Mouse (Mus musculus): ENCODE measurements around the gene Olfr698. TPM values are rescaled to one million over a fixed set of nuclear protein-coding genes. Genes with fewer than 3 reads are reported as not detected.
"Not testable (repeated sequence)": the region's sequence is repeated elsewhere in the genome, so short reads cannot be mapped to it uniquely, and the experiment has no call there.

Gene Olfr698
- polyA plus RNA-seq, 1 experiment from 2014 or later, result not detected

DNA sequence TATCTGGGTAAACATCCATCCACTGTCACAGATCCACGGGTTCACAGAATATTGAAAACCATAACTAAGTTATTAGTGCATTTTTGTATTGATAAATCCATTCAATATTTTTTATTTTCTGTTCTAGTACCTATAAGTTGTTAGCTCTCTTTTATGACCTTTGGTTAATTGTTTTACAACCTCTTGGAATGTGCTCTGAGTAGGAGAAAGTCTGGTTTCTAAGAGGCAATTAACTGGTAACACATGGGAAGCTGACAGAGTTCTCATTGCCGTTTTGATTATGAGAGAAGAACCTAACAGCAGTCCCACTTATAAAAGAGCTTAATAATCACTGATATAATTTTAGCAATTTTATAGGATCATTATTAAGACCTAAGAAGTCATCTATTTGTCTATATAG lies 21.5 kb downstream of the Olfr698 start:
- no peak for DNase-seq (ENCODE audit: low spot score)
- H3K4me2 ChIP-seq (ENCODE audit: low read depth, low read length), result no peak overlapping the region

DNA sequence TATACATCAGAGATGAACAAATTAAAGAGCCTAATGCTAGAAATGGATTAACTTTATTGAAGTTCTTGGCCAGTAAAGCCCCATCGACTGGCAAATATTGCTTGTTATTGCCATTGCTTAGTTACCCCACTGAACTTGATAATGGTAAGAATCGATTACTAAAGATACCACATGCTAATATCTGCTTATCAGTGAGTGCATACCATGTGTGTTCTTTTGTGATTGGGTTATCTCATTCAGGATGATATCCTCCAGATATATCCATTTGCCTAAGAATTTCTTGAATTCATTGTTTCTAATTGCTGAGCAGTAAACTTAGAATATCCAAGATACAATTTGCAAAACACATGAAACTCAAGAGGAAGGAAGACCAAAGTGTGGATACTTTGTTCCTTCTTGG lies 29.5 kb downstream of the Olfr698 start:
- not testable (repeated sequence) for H3K27ac ChIP-seq (replicated peaks; ENCODE audit: low read depth, low read length); DNase-seq (ENCODE audit: low spot score); H3K4me2 ChIP-seq (ENCODE audit: low read depth, low read length); H3K27me3 ChIP-seq (ENCODE audit: control insufficient read depth, insufficient read depth, low read length); H3K4me3 ChIP-seq (ENCODE audit: low read depth, low read length); H3K36me3 ChIP-seq (replicated peaks; ENCODE audit: control insufficient read depth, insufficient read depth, low read depth, low read length); H3K4me1 ChIP-seq (ENCODE audit: control insufficient read depth, insufficient read depth, low read length); ATAC-seq (replicated peaks; ENCODE audit: insufficient number of reproducible peaks, low FRiP score, low TSS enrichment, low read depth); H3K9me3 ChIP-seq (replicated peaks; ENCODE audit: control insufficient read depth, low read length); H3K9ac ChIP-seq (replicated peaks; ENCODE audit: low read length)
- 87% methylated on average over 2 of the region's 2 CpGs for WGBS

More for the DNA sequence above, 21.5 kb downstream of the Olfr698 start:
- H3K27ac ChIP-seq (replicated peaks; ENCODE audit: low read depth, low read length), result no peak overlapping the region
- ATAC-seq (replicated peaks; ENCODE audit: insufficient number of reproducible peaks, low FRiP score, low TSS enrichment, low read depth), result no peak
- WGBS, result 77% methylated on average over 2 of the region's 2 CpGs
- no peaks in the 10 kb centered on the region for H3K27me3 ChIP-seq (ENCODE audit: control insufficient read depth, insufficient read depth, low read length)
- no peaks in the 10 kb centered on the region for H3K4me1 ChIP-seq (ENCODE audit: control insufficient read depth, insufficient read depth, low read length)
- no peaks in the 10 kb centered on the region for H3K9me3 ChIP-seq (replicated peaks; ENCODE audit: control insufficient read depth, low read length)
- no peak overlapping the region for H3K4me3 ChIP-seq (ENCODE audit: low read depth, low read length)
- no peaks in the 10 kb centered on the region for H3K36me3 ChIP-seq (replicated peaks; ENCODE audit: control insufficient read depth, insufficient read depth, low read depth, low read length)
- no peak overlapping the region for H3K9ac ChIP-seq (replicated peaks; ENCODE audit: low read length)

- no peak within 1 kb of the TSS for H3K27ac ChIP-seq (replicated peaks; ENCODE audit: low read depth, low read length)
- no peaks in the 10 kb centered on the region for H3K36me3 ChIP-seq (replicated peaks; ENCODE audit: control insufficient read depth, insufficient read depth, low read depth, low read length)
- ATAC-seq (replicated peaks; ENCODE audit: insufficient number of reproducible peaks, low FRiP score, low TSS enrichment, low read depth) (no peak), DNase-seq (ENCODE audit: low spot score) (no peak)
- no peaks in the 10 kb centered on the region for H3K4me1 ChIP-seq (ENCODE audit: control insufficient read depth, insufficient read depth, low read length)
- H3K27me3 ChIP-seq (ENCODE audit: control insufficient read depth, insufficient read depth, low read length), result no peaks in the 10 kb centered on the region
- H3K9me3 ChIP-seq (replicated peaks; ENCODE audit: control insufficient read depth, low read length), result no peaks in the 10 kb centered on the region
- no peak within 1 kb of the TSS for H3K9ac ChIP-seq (replicated peaks; ENCODE audit: low read length)
- no peak within 1 kb of the TSS for H3K4me2 ChIP-seq (ENCODE audit: low read depth, low read length)
- H3K4me3 ChIP-seq (ENCODE audit: low read depth, low read length), result no peak within 1 kb of the TSS
These were observed 38.9 kb downstream of the Olfr698 start, which contains the start of gene Olfr695 for GRCm38 (mm10) chr7:106716296-106716695. Gene Olfr695 (minus strand): TSS chr7:106716396.

DNA sequence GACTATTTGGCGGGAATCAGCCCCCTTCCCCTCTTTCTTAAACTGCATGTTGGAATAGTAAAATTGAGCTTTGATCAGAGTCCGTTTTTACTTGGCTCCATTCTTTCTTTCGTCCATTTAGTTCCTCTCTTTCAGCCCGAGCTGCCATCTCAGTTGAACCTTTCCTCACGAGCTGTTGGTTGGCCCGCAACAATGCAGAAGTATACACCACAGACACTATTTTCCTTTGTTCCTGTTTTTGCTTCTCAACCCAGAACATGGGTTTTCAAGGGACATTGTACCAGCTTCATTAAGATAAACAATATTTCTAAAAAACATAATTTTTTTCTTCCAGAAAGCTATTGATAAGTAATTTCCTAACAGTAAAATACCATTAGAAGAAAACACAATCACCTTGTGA lies 43.7 kb downstream of the Olfr698 start:
- Histone ChIP-seq H3K27me3 (ENCODE audit: control insufficient read depth, insufficient read depth, low read length) (no peaks in the 10 kb centered on the region), H3K27ac (replicated peaks; ENCODE audit: low read depth, low read length) (no peak overlapping the region), H3K9ac (replicated peaks; ENCODE audit: low read length) (no peak overlapping the region), H3K4me3 (ENCODE audit: low read depth, low read length) (no peak overlapping the region), H3K4me1 (ENCODE audit: control insufficient read depth, insufficient read depth, low read length) (no peaks in the 10 kb centered on the region), H3K36me3 (replicated peaks; ENCODE audit: control insufficient read depth, insufficient read depth, low read depth, low read length) (no peaks in the 10 kb centered on the region), H3K4me2 (ENCODE audit: low read depth, low read length) (no peak overlapping the region), H3K9me3 (replicated peaks; ENCODE audit: control insufficient read depth, low read length) (no peaks in the 10 kb centered on the region)
- no peak for ATAC-seq (replicated peaks; ENCODE audit: insufficient number of reproducible peaks, low FRiP score, low TSS enrichment, low read depth)
- no peak for DNase-seq (ENCODE audit: low spot score)
- WGBS, result 91% methylated on average over 6 of the region's 6 CpGs

GRCm38 (mm10) chr7:106707705-106708104 lies 47.5 kb downstream of the Olfr698 start:
- H3K36me3 ChIP-seq (replicated peaks; ENCODE audit: control insufficient read depth, insufficient read depth, low read depth, low read length); H3K4me1 ChIP-seq (ENCODE audit: control insufficient read depth, insufficient read depth, low read length); H3K4me2 ChIP-seq (ENCODE audit: low read depth, low read length); ATAC-seq (replicated peaks; ENCODE audit: insufficient number of reproducible peaks, low FRiP score, low TSS enrichment, low read depth); DNase-seq (ENCODE audit: low spot score); H3K9me3 ChIP-seq (replicated peaks; ENCODE audit: control insufficient read depth, low read length); H3K9ac ChIP-seq (replicated peaks; ENCODE audit: low read length); H3K27me3 ChIP-seq (ENCODE audit: control insufficient read depth, insufficient read depth, low read length); H3K27ac ChIP-seq (replicated peaks; ENCODE audit: low read depth, low read length); H3K4me3 ChIP-seq (ENCODE audit: low read depth, low read length): not testable (repeated sequence)
- 94% methylated on average over 10 of the region's 10 CpGs for WGBS

Other genes with a start within 250 kb of the Olfr698 start
- not detected in 2 replicates for gene Olfr693, start 74.8 kb downstream of the Olfr698 start, polyA plus RNA-seq (2014; fragmentation: Nextera tagmentation; extraction: Ambion mirVana)
- gene Olfr694, start 63.6 kb downstream of the Olfr698 start, polyA plus RNA-seq (2014; fragmentation: Nextera tagmentation; extraction: Ambion mirVana), result not detected in 2 replicates
- not detected in 2 replicates for gene Olfr695, start 39.0 kb downstream of the Olfr698 start, polyA plus RNA-seq (2014; fragmentation: Nextera tagmentation; extraction: Ambion mirVana)
- not detected in 2 replicates for gene Olfr697, start 13.0 kb downstream of the Olfr698 start, polyA plus RNA-seq (2014; fragmentation: Nextera tagmentation; extraction: Ambion mirVana)
- gene Olfr699, start 37.8 kb upstream of the Olfr698 start, polyA plus RNA-seq (2014; fragmentation: Nextera tagmentation; extraction: Ambion mirVana), result not detected in 2 replicates
- not detected in 2 replicates for gene Olfr700, start 53.4 kb upstream of the Olfr698 start, polyA plus RNA-seq (2014; fragmentation: Nextera tagmentation; extraction: Ambion mirVana)
- gene Olfr701, start 58.7 kb upstream of the Olfr698 start, polyA plus RNA-seq (2014; fragmentation: Nextera tagmentation; extraction: Ambion mirVana), result not detected in 2 replicates
- gene Olfr702, start 78.5 kb upstream of the Olfr698 start, polyA plus RNA-seq (2014; fragmentation: Nextera tagmentation; extraction: Ambion mirVana), result not detected in 2 replicates
- not detected in 2 replicates for gene Olfr703, start 88.0 kb upstream of the Olfr698 start, polyA plus RNA-seq (2014; fragmentation: Nextera tagmentation; extraction: Ambion mirVana)
- gene Olfr704, start 107.8 kb upstream of the Olfr698 start, polyA plus RNA-seq (2014; fragmentation: Nextera tagmentation; extraction: Ambion mirVana), result not detected in 2 replicates
- gene Olfr705, start 121.5 kb upstream of the Olfr698 start, polyA plus RNA-seq (2014; fragmentation: Nextera tagmentation; extraction: Ambion mirVana), result not detected in 2 replicates
- gene Olfr706, start 132.8 kb upstream of the Olfr698 start, polyA plus RNA-seq (2014; fragmentation: Nextera tagmentation; extraction: Ambion mirVana), result not detected in 2 replicates
- not detected in 2 replicates for gene Olfr707, start 145.8 kb upstream of the Olfr698 start, polyA plus RNA-seq (2014; fragmentation: Nextera tagmentation; extraction: Ambion mirVana)
- gene Olfr1532-ps1, start 152.6 kb upstream of the Olfr698 start, polyA plus RNA-seq (2014; fragmentation: Nextera tagmentation; extraction: Ambion mirVana), result not detected in 2 replicates
- gene Olfr709-ps1, start 176.8 kb upstream of the Olfr698 start, polyA plus RNA-seq (2014; fragmentation: Nextera tagmentation; extraction: Ambion mirVana), result not detected in 2 replicates
- gene Olfr710, start 192.9 kb upstream of the Olfr698 start, polyA plus RNA-seq (2014; fragmentation: Nextera tagmentation; extraction: Ambion mirVana), result not detected in 2 replicates
- gene Olfr6, start 208.5 kb upstream of the Olfr698 start, polyA plus RNA-seq (2014; fragmentation: Nextera tagmentation; extraction: Ambion mirVana), result not detected in 2 replicates
- gene Olfr711, start 220.1 kb upstream of the Olfr698 start, polyA plus RNA-seq (2014; fragmentation: Nextera tagmentation; extraction: Ambion mirVana), result not detected in 2 replicates